Mouse (Mus musculus): Measurements from ENCODE around the gene H3f3b.

The H3f3b gene

GRCm38 (mm10) chr11:116001725-116002124 is 26.0 kb downstream of the H3f3b start:
- no peak for DNase-seq (ENCODE audit: low spot score)

GRCm38 (mm10) chr11:116000607-116001006 is 27.2 kb downstream of the H3f3b start:
- no peak for DNase-seq (ENCODE audit: low spot score)

GRCm38 (mm10) chr11:115999538-116000143 is 28.1 kb downstream of the H3f3b start:
- peak; percentile 55 for DNase-seq (ENCODE audit: low spot score)

GRCm38 (mm10) chr11:115999027-115999426 is 28.7 kb downstream of the H3f3b start:
- DNase-seq (ENCODE audit: low spot score) = no peak

GRCm38 (mm10) chr11:115997662-115998061 is 30.1 kb downstream of the H3f3b start:
- DNase-seq (ENCODE audit: low spot score) = no peak

GRCm38 (mm10) chr11:115997047-115997446 is 30.7 kb downstream of the H3f3b start:
- DNase-seq (ENCODE audit: low spot score) = no peak

- no peak for DNase-seq (ENCODE audit: low spot score)
These were observed 32.5 kb downstream of the H3f3b start for GRCm38 (mm10) chr11:115995256-115995655.

GRCm38 (mm10) chr11:115992098-115992497 is 35.7 kb downstream of the H3f3b start:
- no peak for DNase-seq (ENCODE audit: low spot score)

GRCm38 (mm10) chr11:115989686-115990085 is 38.1 kb downstream of the H3f3b start:
- DNase-seq (ENCODE audit: low spot score) = no peak

- DNase-seq (ENCODE audit: low spot score) = no peak
These were observed 44.5 kb downstream of the H3f3b start for GRCm38 (mm10) chr11:115983291-115983690.

GRCm38 (mm10) chr11:115982472-115982871 is 45.3 kb downstream of the H3f3b start:
- no peak for DNase-seq (ENCODE audit: low spot score)

- DNase-seq (ENCODE audit: low spot score) = no peak
These were observed 52.2 kb downstream of the H3f3b start for GRCm38 (mm10) chr11:115975544-115975943.

GRCm38 (mm10) chr11:115975083-115975420 is 52.7 kb downstream of the H3f3b start:
- no peak for DNase-seq (ENCODE audit: low spot score)

- no peak for DNase-seq (ENCODE audit: low spot score)
These were observed 53.3 kb downstream of the H3f3b start, which contains the start of gene Itgb4 for GRCm38 (mm10) chr11:115974309-115975082. Gene Itgb4, plus strand, starts transcription at chr11:115974709.
